Mouse (Mus musculus) liver, embryonic 16.5 days (tissue): ENCODE results near the gene Tmem176a. TPM values are rescaled to one million over a fixed set of nuclear protein-coding genes. Genes with fewer than 3 reads are reported as not detected.

Experiments
- ATAC-seq: fragments of 200-750 bp; cut with Nextera tagmentation; 2 replicates; pipeline ENCODE4 v1.8.0; 2017; ENCODE audit warnings: low read depth, mild to moderate bottlenecking, moderate number of reproducible peaks, moderate library complexity
- H3K27ac ChIP-seq: fragments of 300-500 bp; sonication (generic); 2 replicates; pipeline ENCODE4 v1.5.1; 2014; ENCODE audit warnings: mild to moderate bottlenecking, low read length
- H3K27me3 ChIP-seq: fragments of 300-500 bp; sonication (generic); 2 replicates; pipeline ENCODE4 v1.6.1; 2014; ENCODE audit warnings: low read depth, low read length, mixed read lengths; ENCODE audit not compliant: control insufficient read depth, insufficient read depth
- H3K36me3 ChIP-seq: fragments of 300-500 bp; sonication (generic); 2 replicates; pipeline ENCODE4 v1.6.1; 2014; ENCODE audit warnings: mild to moderate bottlenecking; ENCODE audit not compliant: control insufficient read depth, insufficient read depth
- H3K4me1 ChIP-seq: fragments of 300-500 bp; sonication (generic); 2 replicates; pipeline ENCODE4 v1.6.1; 2014; ENCODE audit warnings: low read depth, low read length, mixed read lengths; ENCODE audit not compliant: control insufficient read depth
- H3K4me2 ChIP-seq: fragments of 300-500 bp; sonication (generic); 2 replicates; pipeline ENCODE4 v1.6.1; 2014; ENCODE audit warnings: low read depth, low read length, mixed read lengths
- H3K4me3 ChIP-seq: fragments of 300-500 bp; sonication (generic); 2 replicates; pipeline ENCODE4 v1.5.1; 2014; ENCODE audit warnings: low read depth, mild to moderate bottlenecking, low read length
- H3K9ac ChIP-seq: fragments of 300-500 bp; sonication (generic); 2 replicates; pipeline ENCODE4 v1.6.1; 2014; ENCODE audit warnings: low read depth, low read length
- H3K9me3 ChIP-seq: fragments of 300-500 bp; sonication (generic); replicated peaks from 2 replicates; pipeline ENCODE4 v1.6.1; 2016; ENCODE audit warnings: low read length; ENCODE audit not compliant: control insufficient read depth
- WGBS: fragments of 180-500 bp; shearing (Covaris S2); extraction: QIAGEN DNeasy Blood & Tissue Kit; methylation state at CpG from one replicate; pipeline ENCODE4 v1.1.7; 2014; ENCODE audit not compliant: insufficient replicate concordance; 5-methylcytosine and 5-hydroxymethylcytosine counted together
- polyA plus RNA-seq: library from polyadenylated mRNA; unstranded; fragments of >200 nt; fragmentation: Nextera tagmentation; extraction: Ambion mirVana; gene quantifications from 2 replicates; pipeline ENCODE4 v1.2.1, GENCODE M21; 2015

The Tmem176a gene
- polyA plus RNA-seq, 1 experiment from 2014 or later: 147 TPM

DNA sequence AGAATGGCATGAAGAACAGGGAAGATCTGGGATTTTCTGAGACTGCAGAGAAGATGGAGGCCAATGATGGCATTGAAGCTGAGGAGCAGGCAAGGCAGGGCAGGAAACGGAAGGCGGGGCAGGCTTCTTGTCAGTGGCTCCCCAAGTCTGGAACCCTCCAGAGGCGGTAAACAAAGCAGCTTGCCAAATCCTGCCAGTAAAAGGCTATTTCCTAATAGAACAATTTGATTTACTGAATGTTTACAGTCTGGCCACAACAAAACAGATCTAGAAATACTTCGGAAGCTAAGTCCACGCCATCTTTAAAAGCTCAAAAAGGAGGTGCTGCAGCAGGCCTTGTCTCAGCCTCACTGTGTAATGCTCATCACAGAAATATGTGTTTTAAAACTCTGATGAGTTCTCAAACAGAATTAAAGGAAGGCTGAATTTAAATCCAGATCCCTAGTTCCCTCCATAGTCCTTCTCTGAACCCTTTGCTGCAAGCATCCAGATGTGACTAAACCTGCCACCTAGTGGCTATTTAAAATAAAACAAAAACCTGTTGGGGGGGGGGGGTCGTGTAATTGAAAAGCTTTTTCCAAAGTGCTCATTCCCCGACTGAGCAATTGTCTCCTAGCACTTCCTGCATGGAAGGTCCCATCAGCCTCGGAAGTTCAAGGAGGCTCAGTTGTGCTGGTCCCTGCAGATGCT lies 17.0 kb downstream of the Tmem176a start:
- H3K9ac ChIP-seq: no peak overlapping the region
- no peak overlapping the region for H3K4me3 ChIP-seq
- H3K9me3 ChIP-seq: no peaks in the 10 kb centered on the region
- H3K36me3 ChIP-seq: no peaks in the 10 kb centered on the region
- H3K4me1 ChIP-seq: no peaks in the 10 kb centered on the region
- 33% methylated on average over 8 of the region's 8 CpGs for WGBS
- no peak overlapping the region for H3K27ac ChIP-seq
- no peaks in the 10 kb centered on the region for H3K27me3 ChIP-seq
- no peak overlapping the region for H3K4me2 ChIP-seq
- no peak for ATAC-seq

DNA sequence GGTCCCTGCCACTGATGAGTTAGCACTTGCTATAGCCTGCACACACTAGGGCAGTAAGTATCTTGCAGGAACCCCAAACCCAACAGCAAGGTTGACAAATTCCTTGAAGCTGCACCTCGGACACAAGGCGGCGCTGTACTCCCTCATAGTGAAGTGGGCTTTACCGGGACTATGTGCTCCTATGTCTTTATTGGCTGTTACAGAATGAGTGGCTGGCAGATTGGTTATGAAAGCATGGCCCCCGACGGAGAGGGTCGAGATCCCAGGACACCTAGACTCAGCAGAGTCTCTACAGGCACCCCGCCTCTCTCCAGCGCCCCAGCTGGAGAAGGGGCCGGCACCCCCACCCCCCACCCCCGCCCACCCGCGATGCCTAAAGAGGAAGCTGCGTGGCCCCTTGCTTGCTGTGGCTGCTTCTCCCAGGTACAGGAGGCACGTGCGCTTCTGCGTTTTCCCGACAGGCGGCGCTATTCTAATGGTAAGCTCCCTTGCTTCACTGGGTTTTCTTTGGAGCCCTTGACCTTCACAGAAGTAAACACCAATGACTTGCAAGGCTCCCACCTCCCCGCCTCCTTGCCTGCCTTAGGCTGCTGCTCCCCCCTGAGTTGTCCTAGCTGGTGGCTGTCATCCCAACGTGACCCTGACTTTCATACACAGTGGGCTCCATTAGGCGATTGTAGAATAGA lies 19.6 kb downstream of the Tmem176a start:
- Histone ChIP-seq H3K9me3 (no peaks in the 10 kb centered on the region), H3K27me3 (no peaks in the 10 kb centered on the region), H3K4me1 (no peaks in the 10 kb centered on the region), H3K36me3 (no peaks in the 10 kb centered on the region), H3K4me2 (peak overlapping the region; percentile 50), H3K9ac (no peak overlapping the region; the same call in 1 of the 2 replicates), H3K27ac (no peak overlapping the region), H3K4me3 (peak overlapping the region; percentile 34)
- 7% methylated on average over 23 of the region's 23 CpGs for WGBS
- no peak for ATAC-seq

DNA sequence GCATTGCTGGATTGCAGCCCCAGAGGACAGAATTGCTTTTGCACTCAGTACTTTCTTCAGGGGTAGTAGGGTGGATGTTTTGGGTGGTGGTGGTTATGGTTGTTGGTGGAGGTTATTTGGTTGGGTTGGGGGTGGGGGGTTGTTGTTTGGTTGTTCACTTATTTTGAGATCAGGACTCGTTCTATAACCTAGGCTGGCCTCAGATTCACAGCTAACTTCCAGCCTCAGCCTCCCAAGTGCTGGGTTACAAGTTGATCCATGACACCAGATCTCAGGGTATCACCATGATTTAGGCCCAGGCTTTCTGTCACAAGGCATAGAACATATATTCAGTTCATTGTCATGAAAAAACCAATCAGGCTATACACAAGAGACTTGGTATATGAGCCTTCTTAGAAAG lies 20.1 kb downstream of the Tmem176a start:
- no peaks in the 10 kb centered on the region for H3K27me3 ChIP-seq
- no peak overlapping the region for H3K9ac ChIP-seq
- H3K4me3 ChIP-seq: no peak overlapping the region
- WGBS: 59% methylated on average over 1 of the region's 1 CpGs
- H3K36me3 ChIP-seq: no peaks in the 10 kb centered on the region
- H3K4me1 ChIP-seq: no peaks in the 10 kb centered on the region
- H3K9me3 ChIP-seq: no peaks in the 10 kb centered on the region
- no peak overlapping the region for H3K27ac ChIP-seq
- H3K4me2 ChIP-seq: no peak overlapping the region
- ATAC-seq: no peak

DNA sequence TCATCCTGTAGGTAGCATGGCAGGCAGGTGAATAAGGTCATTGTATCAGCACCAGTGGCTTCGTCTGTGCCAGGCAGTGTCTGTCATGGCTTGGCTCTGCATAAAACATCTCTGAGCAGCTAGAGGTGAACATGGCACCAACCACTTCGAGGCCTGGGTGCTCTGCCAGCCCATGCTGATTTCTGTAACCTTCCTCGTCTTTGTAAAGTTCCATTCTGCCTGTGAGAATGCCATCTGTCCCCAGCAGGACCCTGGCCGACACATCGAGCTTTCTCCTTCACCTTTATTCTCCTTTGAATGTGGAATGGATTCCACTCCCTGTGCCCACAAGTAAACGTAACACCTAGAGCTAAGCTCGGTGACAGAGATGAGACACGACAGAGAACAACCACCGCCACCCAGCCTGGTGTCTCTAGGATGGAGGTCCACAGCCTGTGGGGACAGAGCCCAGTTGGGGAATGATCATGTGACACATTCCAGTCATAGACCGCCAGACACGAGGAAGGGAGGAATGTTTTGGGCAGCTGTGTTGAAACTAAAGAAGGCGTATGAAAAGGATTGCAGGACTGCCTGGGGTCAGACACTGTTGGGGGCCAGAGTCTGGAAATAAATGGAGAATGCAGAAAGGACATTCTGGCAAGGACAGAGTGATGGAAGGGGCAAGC lies 21.0 kb downstream of the Tmem176a start:
- Histone ChIP-seq H3K27ac (no peak overlapping the region), H3K4me1 (no peaks in the 10 kb centered on the region), H3K36me3 (no peaks in the 10 kb centered on the region), H3K4me2 (no peak overlapping the region), H3K9me3 (no peaks in the 10 kb centered on the region), H3K4me3 (no peak overlapping the region), H3K9ac (no peak overlapping the region), H3K27me3 (no peaks in the 10 kb centered on the region)
- no peak for ATAC-seq
- WGBS: 62% methylated on average over 12 of the region's 12 CpGs

DNA sequence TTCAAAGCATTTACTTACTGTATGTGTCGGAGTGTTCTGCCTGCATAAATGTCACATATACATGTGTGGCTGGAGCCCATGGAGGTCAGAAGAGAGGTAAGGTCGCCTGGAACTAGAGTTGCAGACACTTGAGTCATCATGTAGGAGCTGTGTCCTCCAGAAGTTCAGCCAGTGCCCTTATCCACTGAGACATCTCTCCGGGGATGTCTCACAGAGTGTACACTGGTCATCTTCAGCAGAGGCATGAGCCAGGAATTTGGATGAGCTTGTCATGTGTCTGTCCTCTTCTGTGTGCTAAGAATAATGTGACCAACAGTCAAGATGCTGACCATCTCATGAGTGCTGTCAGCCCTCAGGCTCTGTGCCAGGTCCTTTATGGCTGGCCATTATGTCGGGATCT lies 22.1 kb downstream of the Tmem176a start:
- no peaks in the 10 kb centered on the region for H3K36me3 ChIP-seq
- H3K9ac ChIP-seq: no peak overlapping the region
- H3K4me3 ChIP-seq: no peak overlapping the region
- H3K9me3 ChIP-seq: no peaks in the 10 kb centered on the region
- H3K4me2 ChIP-seq: no peak overlapping the region
- 59% methylated on average over 4 of the region's 4 CpGs for WGBS
- no peaks in the 10 kb centered on the region for H3K27me3 ChIP-seq
- no peak overlapping the region for H3K27ac ChIP-seq
- ATAC-seq: no peak
- H3K4me1 ChIP-seq: no peaks in the 10 kb centered on the region

DNA sequence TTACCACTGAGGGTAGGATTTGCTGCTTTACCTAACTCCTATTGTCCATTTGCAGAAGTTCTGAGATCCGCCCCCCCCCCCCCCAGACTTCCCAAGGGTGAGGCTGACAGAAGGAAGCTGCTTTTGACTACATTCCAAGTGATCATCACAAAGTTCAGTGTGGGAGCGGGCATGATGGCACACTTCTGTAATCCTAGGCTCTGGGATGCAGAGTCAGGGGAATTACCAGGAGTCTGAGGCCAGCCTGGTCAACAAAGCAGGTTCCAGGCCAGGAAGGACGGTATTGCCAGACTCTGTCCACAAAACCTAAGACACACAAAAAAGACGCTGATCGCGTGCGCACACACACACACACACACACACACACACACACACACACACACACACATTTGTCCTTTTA lies 22.8 kb downstream of the Tmem176a start:
- H3K9me3 ChIP-seq: no peaks in the 10 kb centered on the region
- no peak for ATAC-seq
- H3K4me3 ChIP-seq: no peak overlapping the region
- no peak overlapping the region for H3K9ac ChIP-seq
- H3K27ac ChIP-seq: no peak overlapping the region
- H3K4me2 ChIP-seq: no peak overlapping the region
- WGBS: 78% methylated on average over 7 of the region's 7 CpGs
- H3K4me1 ChIP-seq: no peaks in the 10 kb centered on the region
- no peaks in the 10 kb centered on the region for H3K36me3 ChIP-seq
- H3K27me3 ChIP-seq: no peaks in the 10 kb centered on the region

DNA sequence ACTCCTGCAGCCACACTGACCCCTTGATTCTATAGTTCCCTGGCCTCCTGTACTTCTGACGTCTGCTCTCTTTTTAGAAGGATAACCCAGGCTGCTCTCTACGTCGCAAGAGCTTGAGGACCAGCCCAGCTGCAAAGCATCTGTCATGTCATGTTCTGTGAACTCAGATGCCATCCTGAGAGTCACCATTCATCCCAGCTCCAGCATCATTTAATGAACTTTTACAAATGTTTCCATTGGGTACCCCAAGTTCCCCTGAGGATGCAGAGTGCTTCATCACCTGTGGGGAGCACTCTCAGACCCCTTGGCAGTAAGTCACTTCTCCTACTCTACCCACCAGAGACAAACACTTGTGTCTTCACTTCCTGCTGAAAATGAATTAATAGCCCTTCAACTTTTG lies 23.5 kb downstream of the Tmem176a start:
- H3K9me3 ChIP-seq: no peaks in the 10 kb centered on the region
- no peak overlapping the region for H3K4me2 ChIP-seq
- ATAC-seq: no peak
- no peak overlapping the region for H3K27ac ChIP-seq
- no peaks in the 10 kb centered on the region for H3K4me1 ChIP-seq
- WGBS: 55% methylated on average over 3 of the region's 3 CpGs
- no peak overlapping the region for H3K4me3 ChIP-seq
- H3K27me3 ChIP-seq: no peaks in the 10 kb centered on the region
- H3K36me3 ChIP-seq: no peaks in the 10 kb centered on the region
- H3K9ac ChIP-seq: no peak overlapping the region

DNA sequence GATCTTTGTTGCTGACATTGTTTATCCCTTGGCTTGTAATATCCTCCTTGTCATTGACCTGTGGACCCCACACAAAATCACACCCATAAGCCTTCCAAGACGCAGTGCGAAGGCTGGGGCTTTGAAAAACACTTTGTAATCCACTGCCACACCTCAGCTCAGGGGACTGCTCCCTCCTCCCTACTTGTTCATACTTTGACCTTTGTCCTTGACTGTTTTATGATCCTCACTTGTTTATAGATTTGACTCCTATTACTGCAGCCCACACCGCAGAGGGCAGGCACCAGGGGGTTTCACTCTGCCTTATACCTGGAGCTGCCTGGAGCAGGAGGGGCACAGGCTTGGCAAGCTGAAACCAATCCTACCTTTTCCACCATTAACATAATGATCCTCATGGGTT lies 24.0 kb downstream of the Tmem176a start:
- Histone ChIP-seq H3K27ac (no peak overlapping the region), H3K27me3 (no peaks in the 10 kb centered on the region), H3K9me3 (no peaks in the 10 kb centered on the region), H3K9ac (no peak overlapping the region), H3K36me3 (no peaks in the 10 kb centered on the region), H3K4me2 (no peak overlapping the region), H3K4me3 (no peak overlapping the region), H3K4me1 (no peaks in the 10 kb centered on the region)
- ATAC-seq: no peak
- WGBS: 52% methylated on average over 3 of the region's 3 CpGs

DNA sequence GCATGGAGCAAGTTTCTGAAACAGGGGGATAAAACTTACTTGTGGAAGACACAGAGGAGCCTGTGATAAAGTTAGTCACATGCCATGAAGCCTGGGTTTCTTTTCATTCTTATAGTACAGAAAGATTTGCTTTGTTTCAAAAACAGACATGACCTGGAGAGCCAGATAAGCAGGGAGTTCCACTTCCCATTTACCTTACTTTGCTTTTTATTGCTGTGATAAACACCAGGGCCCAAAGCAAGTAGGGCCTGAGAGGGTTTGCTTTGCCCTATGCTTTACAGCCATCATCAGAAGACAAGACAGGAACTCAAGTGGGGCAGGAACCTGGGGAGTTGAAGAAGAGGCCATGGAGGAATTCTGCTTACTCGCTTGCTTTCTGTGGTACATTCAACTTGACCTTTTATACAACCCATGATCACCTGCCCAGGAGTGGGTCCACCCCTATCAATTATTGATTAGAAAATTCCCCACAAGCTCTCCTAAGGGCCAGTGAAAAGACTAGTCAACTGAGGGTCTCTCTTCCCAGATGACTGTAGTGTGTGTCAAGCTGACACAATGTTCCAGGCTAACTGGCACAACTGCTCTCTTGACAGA lies 24.5 kb downstream of the Tmem176a start:
- H3K27ac ChIP-seq: no peak overlapping the region
- no peak for ATAC-seq
- H3K9ac ChIP-seq: no peak overlapping the region
- no peak overlapping the region for H3K4me2 ChIP-seq
- H3K36me3 ChIP-seq: no peaks in the 10 kb centered on the region
- no peaks in the 10 kb centered on the region for H3K27me3 ChIP-seq
- WGBS: 58% methylated on average over 1 of the region's 1 CpGs
- H3K4me3 ChIP-seq: no peak overlapping the region
- no peaks in the 10 kb centered on the region for H3K9me3 ChIP-seq
- no peaks in the 10 kb centered on the region for H3K4me1 ChIP-seq
